Mouse (Mus musculus) kidney, embryonic 14.5 days (tissue): Measurements from ENCODE around the gene Elk4. TPM values are rescaled to one million over a fixed set of nuclear protein-coding genes. Genes with fewer than 3 reads are reported as not detected.

Experiments
- ATAC-seq: fragments of 200-750 bp; cut with Nextera tagmentation; 2 replicates; pipeline ENCODE4 v1.8.0; 2017; ENCODE audit warnings: moderate number of reproducible peaks, mild to moderate bottlenecking, moderate TSS enrichment, moderate library complexity; ENCODE audit not compliant: low FRiP score, low TSS enrichment
- H3K27ac ChIP-seq: fragments of 300-500 bp; sonication (generic); 2 replicates; pipeline ENCODE4 v1.5.1; 2014; ENCODE audit warnings: low read depth, mild to moderate bottlenecking, low read length, moderate library complexity, mixed read lengths
- H3K27me3 ChIP-seq: fragments of 300-500 bp; sonication (generic); 2 replicates; pipeline ENCODE4 v1.6.1; 2014; ENCODE audit warnings: mild to moderate bottlenecking, low read length; ENCODE audit not compliant: control insufficient read depth, insufficient read depth
- H3K36me3 ChIP-seq: fragments of 300-500 bp; sonication (generic); 2 replicates; pipeline ENCODE4 v1.6.1; 2014; ENCODE audit warnings: low read length, mixed read lengths; ENCODE audit not compliant: control insufficient read depth, insufficient read depth
- H3K4me1 ChIP-seq: fragments of 300-500 bp; sonication (generic); 2 replicates; pipeline ENCODE4 v1.6.1; 2014; ENCODE audit warnings: low read length, mixed read lengths; ENCODE audit not compliant: control insufficient read depth, insufficient read depth
- H3K4me2 ChIP-seq: fragments of 300-500 bp; sonication (generic); replicated peaks from 2 replicates; pipeline ENCODE4 v1.6.1; 2014; ENCODE audit warnings: low read depth, mild to moderate bottlenecking, low read length
- H3K4me3 ChIP-seq: fragments of 300-500 bp; sonication (generic); 2 replicates; pipeline ENCODE4 v1.5.1; 2014; ENCODE audit warnings: mild to moderate bottlenecking, low read length
- H3K9ac ChIP-seq: fragments of 300-500 bp; sonication (generic); 2 replicates; pipeline ENCODE4 v1.6.1; 2014; ENCODE audit warnings: low read depth, mild to moderate bottlenecking, low read length, moderate library complexity
- H3K9me3 ChIP-seq: fragments of 300-500 bp; sonication (generic); 2 replicates; pipeline ENCODE4 v1.6.1; 2016; ENCODE audit warnings: low read length; ENCODE audit not compliant: control insufficient read depth
- WGBS: fragments of 180-500 bp; shearing (Covaris S2); extraction: QIAGEN DNeasy Blood & Tissue Kit; methylation state at CpG from one replicate; pipeline ENCODE4 v1.1.7; 2014; 5-methylcytosine and 5-hydroxymethylcytosine counted together
- polyA plus RNA-seq: library from polyadenylated mRNA; unstranded; fragments of >200 nt; fragmentation: Nextera tagmentation; extraction: Ambion mirVana; gene quantifications from 2 replicates; pipeline ENCODE4 v1.2.1, GENCODE M21; 2014

Gene Elk4
- polyA plus RNA-seq, 1 experiment from 2014 or later: 35.4 TPM

GRCm38 (mm10) chr1:132022107-132022506 is 14.7 kb downstream of the Elk4 start:
- no peak overlapping the region for H3K4me2 ChIP-seq
- no peak overlapping the region for H3K27ac ChIP-seq
- no peaks in the 10 kb centered on the region for H3K9me3 ChIP-seq
- H3K9ac ChIP-seq: no peak overlapping the region
- H3K36me3 ChIP-seq: peaks cover 82% of the 10 kb centered on the region
- no peak for ATAC-seq
- WGBS: 85% methylated on average over 3 of the region's 3 CpGs
- no peaks in the 10 kb centered on the region for H3K4me1 ChIP-seq
- no peaks in the 10 kb centered on the region for H3K27me3 ChIP-seq
- no peak overlapping the region for H3K4me3 ChIP-seq

- Histone ChIP-seq H3K36me3 (peaks cover 55% of the 10 kb centered on the region), H3K27me3 (no peaks in the 10 kb centered on the region), H3K4me1 (no peaks in the 10 kb centered on the region), H3K9ac (no peak overlapping the region), H3K4me2 (no peak overlapping the region), H3K9me3 (no peaks in the 10 kb centered on the region), H3K27ac (no peak overlapping the region), H3K4me3 (no peak overlapping the region)
- no peak for ATAC-seq
- 91% methylated on average over 11 of the region's 11 CpGs for WGBS
Measured at GRCm38 (mm10) chr1:132026925-132027646, 19.7 kb downstream of the Elk4 start.

GRCm38 (mm10) chr1:132027978-132028377 is 20.6 kb downstream of the Elk4 start:
- H3K9me3 ChIP-seq: no peaks in the 10 kb centered on the region
- H3K4me2 ChIP-seq: no peak overlapping the region
- ATAC-seq: no peak
- no peak overlapping the region for H3K4me3 ChIP-seq
- no peak overlapping the region for H3K9ac ChIP-seq
- H3K4me1 ChIP-seq: no peaks in the 10 kb centered on the region
- 88% methylated on average over 5 of the region's 5 CpGs for WGBS
- H3K27ac ChIP-seq: no peak overlapping the region
- peaks cover 57% of the 10 kb centered on the region for H3K36me3 ChIP-seq
- no peaks in the 10 kb centered on the region for H3K27me3 ChIP-seq

GRCm38 (mm10) chr1:132028413-132028812 is 21.0 kb downstream of the Elk4 start:
- H3K4me2 ChIP-seq: no peak overlapping the region
- 95% methylated on average over 9 of the region's 9 CpGs for WGBS
- no peaks in the 10 kb centered on the region for H3K4me1 ChIP-seq

GRCm38 (mm10) chr1:132030574-132030973 is 23.2 kb downstream of the Elk4 start:
- Histone ChIP-seq H3K36me3 (peaks cover 43% of the 10 kb centered on the region), H3K27me3 (no peaks in the 10 kb centered on the region)
- WGBS: 68% methylated on average over 2 of the region's 2 CpGs

More at GRCm38 (mm10) chr1:132028413-132028812, 21.0 kb downstream of the Elk4 start:
- ATAC-seq: no peak
- no peak overlapping the region for H3K9ac ChIP-seq
- no peaks in the 10 kb centered on the region for H3K9me3 ChIP-seq
- H3K36me3 ChIP-seq: peaks cover 56% of the 10 kb centered on the region
- no peak overlapping the region for H3K27ac ChIP-seq
- no peak overlapping the region for H3K4me3 ChIP-seq
- no peaks in the 10 kb centered on the region for H3K27me3 ChIP-seq

GRCm38 (mm10) chr1:132032172-132032571 is 24.8 kb downstream of the Elk4 start:
- no peak for ATAC-seq
- Histone ChIP-seq H3K9ac (no peak overlapping the region), H3K4me2 (no peak overlapping the region), H3K4me1 (no peaks in the 10 kb centered on the region), H3K4me3 (no peak overlapping the region), H3K36me3 (peaks cover 34% of the 10 kb centered on the region), H3K9me3 (no peaks in the 10 kb centered on the region), H3K27me3 (no peaks in the 10 kb centered on the region), H3K27ac (no peak overlapping the region)
- WGBS: 91% methylated on average over 7 of the region's 7 CpGs

More at GRCm38 (mm10) chr1:132030574-132030973, 23.2 kb downstream of the Elk4 start:
- H3K27ac ChIP-seq: no peak overlapping the region
- ATAC-seq: no peak
- H3K4me3 ChIP-seq: no peak overlapping the region
- H3K4me2 ChIP-seq: no peak overlapping the region
- no peaks in the 10 kb centered on the region for H3K9me3 ChIP-seq
- no peaks in the 10 kb centered on the region for H3K4me1 ChIP-seq
- no peak overlapping the region for H3K9ac ChIP-seq

- Histone ChIP-seq H3K4me1 (peaks cover 5% of the 10 kb centered on the region; the same call in 1 of the 2 replicates), H3K9me3 (no peaks in the 10 kb centered on the region), H3K27ac (no peak overlapping the region), H3K4me2 (no peak overlapping the region), H3K27me3 (no peaks in the 10 kb centered on the region), H3K36me3 (peaks cover 11% of the 10 kb centered on the region; the same call in 1 of the 2 replicates), H3K9ac (no peak overlapping the region), H3K4me3 (no peak overlapping the region)
- WGBS: 78% methylated on average over 3 of the region's 3 CpGs
- no peak for ATAC-seq
Measured at GRCm38 (mm10) chr1:132037746-132038145, 30.3 kb downstream of the Elk4 start.

GRCm38 (mm10) chr1:132038753-132039152 is 31.3 kb downstream of the Elk4 start:
- peaks cover 5% of the 10 kb centered on the region; the same call in 1 of the 2 replicates for H3K4me1 ChIP-seq
- WGBS: 73% methylated on average over 5 of the region's 5 CpGs
- H3K4me2 ChIP-seq: no peak overlapping the region
- H3K27ac ChIP-seq: no peak overlapping the region
- no peaks in the 10 kb centered on the region for H3K27me3 ChIP-seq
- peaks cover 3% of the 10 kb centered on the region; the same call in 1 of the 2 replicates for H3K36me3 ChIP-seq
- ATAC-seq: no peak
- no peak overlapping the region for H3K9ac ChIP-seq
- H3K9me3 ChIP-seq: no peaks in the 10 kb centered on the region
- no peak overlapping the region for H3K4me3 ChIP-seq

GRCm38 (mm10) chr1:132040201-132040621 is 32.8 kb downstream of the Elk4 start:
- peaks cover 5% of the 10 kb centered on the region; the same call in 1 of the 2 replicates for H3K4me1 ChIP-seq
- H3K9ac ChIP-seq: no peak overlapping the region
- H3K4me3 ChIP-seq: no peak overlapping the region
- H3K4me2 ChIP-seq: no peak overlapping the region
- no peak for ATAC-seq
- no peaks in the 10 kb centered on the region for H3K27me3 ChIP-seq
- H3K9me3 ChIP-seq: no peaks in the 10 kb centered on the region
- H3K36me3 ChIP-seq: no peaks in the 10 kb centered on the region
- 27% methylated on average over 9 of the region's 9 CpGs for WGBS
- peak overlapping the region; percentile 65 for H3K27ac ChIP-seq
